Mouse (Mus musculus) midbrain, embryonic 12.5 days (tissue): ENCODE data around the gene Chpt1. TPM values are rescaled to one million over a fixed set of nuclear protein-coding genes. Genes with fewer than 3 reads are reported as not detected.

Experiments used
- ATAC-seq: fragments of 200-750 bp; cut with Nextera tagmentation; 2 replicates; pipeline ENCODE4 v1.8.0; 2017; ENCODE audit warnings: low read depth, moderate TSS enrichment, moderate library complexity; ENCODE audit not compliant: low FRiP score
- H3K27ac ChIP-seq: fragments of 300-500 bp; sonication (generic); replicated peaks from 2 replicates; pipeline ENCODE4 v1.5.1; 2016; ENCODE audit warnings: mild to moderate bottlenecking
- H3K27me3 ChIP-seq: fragments of 300-500 bp; sonication (generic); 2 replicates; pipeline ENCODE4 v1.6.1; 2016; ENCODE audit warnings: mild to moderate bottlenecking
- H3K36me3 ChIP-seq: fragments of 300-500 bp; sonication (generic); 2 replicates; pipeline ENCODE4 v1.6.1; 2016
- H3K4me1 ChIP-seq: fragments of 300-500 bp; sonication (generic); 2 replicates; pipeline ENCODE4 v1.6.1; 2016
- H3K4me2 ChIP-seq: fragments of 300-500 bp; sonication (generic); replicated peaks from 2 replicates; pipeline ENCODE4 v1.6.1; 2016; ENCODE audit warnings: mild to moderate bottlenecking, moderate library complexity
- H3K4me3 ChIP-seq: fragments of 300-500 bp; sonication (generic); 2 replicates; pipeline ENCODE4 v1.5.1; 2016; ENCODE audit warnings: mild to moderate bottlenecking
- H3K9ac ChIP-seq: fragments of 300-500 bp; sonication (generic); replicated peaks from 2 replicates; pipeline ENCODE4 v1.6.1; 2016; ENCODE audit warnings: mild to moderate bottlenecking, moderate library complexity
- H3K9me3 ChIP-seq: fragments of 300-500 bp; sonication (generic); 2 replicates; pipeline ENCODE4 v1.6.1; 2016; ENCODE audit warnings: mild to moderate bottlenecking
- WGBS: fragments of 180-500 bp; shearing (Covaris S2); methylation state at CpG from one replicate; pipeline ENCODE4 v1.1.7; 2016; 5-methylcytosine and 5-hydroxymethylcytosine counted together
- polyA plus RNA-seq: library from polyadenylated mRNA; unstranded; fragments of >200 nt; fragmentation: Nextera tagmentation; extraction: Ambion mirVana; gene quantifications from 2 replicates; pipeline ENCODE4 v1.2.1, GENCODE M21; 2016

Gene Chpt1
- polyA plus RNA-seq, 1 experiment from 2014 or later = 16.4 TPM

- H3K27me3 ChIP-seq = no peaks in the 10 kb centered on the region
- H3K27ac ChIP-seq = no peak overlapping the region
- ATAC-seq = no peak
- no peak overlapping the region for H3K4me2 ChIP-seq
- H3K4me3 ChIP-seq = no peak overlapping the region
- H3K9me3 ChIP-seq = no peaks in the 10 kb centered on the region
- H3K36me3 ChIP-seq = peaks cover 10% of the 10 kb centered on the region
- no peak overlapping the region for H3K9ac ChIP-seq
- WGBS = 95% methylated on average over 19 of the region's 19 CpGs
- H3K4me1 ChIP-seq = no peaks in the 10 kb centered on the region
These were observed 83.0 kb downstream of the Chpt1 start for GRCm38 (mm10) chr10:88420655-88421435.

GRCm38 (mm10) chr10:88420141-88420541 is 83.7 kb downstream of the Chpt1 start:
- Histone ChIP-seq H3K27me3 (no peaks in the 10 kb centered on the region), H3K9me3 (no peaks in the 10 kb centered on the region), H3K4me3 (no peak overlapping the region), H3K9ac (no peak overlapping the region), H3K4me2 (no peak overlapping the region), H3K36me3 (peaks cover 10% of the 10 kb centered on the region), H3K4me1 (no peaks in the 10 kb centered on the region), H3K27ac (no peak overlapping the region)
- ATAC-seq = no peak
- WGBS = 84% methylated on average over 11 of the region's 11 CpGs

GRCm38 (mm10) chr10:88417686-88418085 is 86.2 kb downstream of the Chpt1 start:
- 93% methylated on average over 5 of the region's 5 CpGs for WGBS
- Histone ChIP-seq H3K36me3 (peaks cover 10% of the 10 kb centered on the region), H3K27ac (no peak overlapping the region), H3K9ac (no peak overlapping the region), H3K4me2 (no peak overlapping the region), H3K9me3 (no peaks in the 10 kb centered on the region), H3K27me3 (no peaks in the 10 kb centered on the region), H3K4me1 (no peaks in the 10 kb centered on the region), H3K4me3 (no peak overlapping the region)
- no peak for ATAC-seq

DNA sequence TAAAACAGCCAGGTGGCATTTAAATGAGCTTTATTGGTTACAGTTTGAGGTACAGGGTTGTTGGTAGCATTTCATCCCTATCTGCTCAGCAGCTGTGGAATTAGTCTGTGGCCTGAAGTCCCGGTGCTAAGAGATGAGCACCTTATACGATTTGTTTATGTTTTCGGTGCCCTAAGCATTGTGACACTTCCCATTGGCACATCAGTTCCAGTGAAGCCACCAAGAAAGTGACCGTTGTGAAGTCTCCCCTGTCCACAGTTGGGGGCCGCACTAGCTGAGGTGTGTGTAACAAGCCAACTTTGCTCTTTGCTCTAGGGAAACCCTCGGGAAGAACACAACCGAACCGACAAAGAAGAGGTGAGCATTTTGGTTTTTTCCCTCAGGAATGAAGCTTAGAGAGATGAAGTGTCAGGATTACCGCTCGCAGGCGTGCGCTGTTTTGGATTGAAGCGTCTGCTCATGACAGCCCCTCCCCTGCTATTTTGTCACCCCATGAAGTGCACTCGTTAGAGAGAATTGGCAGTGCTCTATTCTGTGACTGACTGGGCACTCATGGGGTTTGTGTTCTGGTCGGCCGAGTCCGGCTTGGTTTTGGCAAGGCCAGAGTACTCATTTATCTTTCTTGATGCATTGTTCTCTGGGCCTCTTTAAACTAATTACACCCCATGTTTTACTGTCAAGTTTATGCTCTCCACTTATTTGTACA is 91.4 kb downstream of the Chpt1 start:
- Histone ChIP-seq H3K27ac (no peak overlapping the region), H3K4me3 (no peak overlapping the region), H3K9me3 (no peaks in the 10 kb centered on the region), H3K4me1 (no peaks in the 10 kb centered on the region), H3K9ac (no peak overlapping the region), H3K4me2 (no peak overlapping the region), H3K36me3 (no peaks in the 10 kb centered on the region), H3K27me3 (no peaks in the 10 kb centered on the region)
- no peak for ATAC-seq
- 81% methylated on average over 17 of the region's 17 CpGs for WGBS

- no peak overlapping the region for H3K27ac ChIP-seq
- no peaks in the 10 kb centered on the region for H3K36me3 ChIP-seq
- no peak overlapping the region for H3K4me2 ChIP-seq
- WGBS = 67% methylated on average over 2 of the region's 2 CpGs
- no peak overlapping the region for H3K9ac ChIP-seq
- H3K27me3 ChIP-seq = no peaks in the 10 kb centered on the region
- ATAC-seq = no peak
- no peaks in the 10 kb centered on the region for H3K9me3 ChIP-seq
- H3K4me3 ChIP-seq = no peak overlapping the region
- H3K4me1 ChIP-seq = no peaks in the 10 kb centered on the region
These were observed 94.1 kb downstream of the Chpt1 start for GRCm38 (mm10) chr10:88409751-88410150.

- WGBS = 94% methylated on average over 12 of the region's 12 CpGs
- Histone ChIP-seq H3K27me3 (no peaks in the 10 kb centered on the region), H3K4me1 (no peaks in the 10 kb centered on the region), H3K36me3 (no peaks in the 10 kb centered on the region), H3K9me3 (no peaks in the 10 kb centered on the region), H3K4me2 (no peak overlapping the region), H3K9ac (no peak overlapping the region), H3K4me3 (no peak overlapping the region), H3K27ac (no peak overlapping the region)
- no peak for ATAC-seq
These were observed 95.8 kb downstream of the Chpt1 start for GRCm38 (mm10) chr10:88407875-88408631.

DNA sequence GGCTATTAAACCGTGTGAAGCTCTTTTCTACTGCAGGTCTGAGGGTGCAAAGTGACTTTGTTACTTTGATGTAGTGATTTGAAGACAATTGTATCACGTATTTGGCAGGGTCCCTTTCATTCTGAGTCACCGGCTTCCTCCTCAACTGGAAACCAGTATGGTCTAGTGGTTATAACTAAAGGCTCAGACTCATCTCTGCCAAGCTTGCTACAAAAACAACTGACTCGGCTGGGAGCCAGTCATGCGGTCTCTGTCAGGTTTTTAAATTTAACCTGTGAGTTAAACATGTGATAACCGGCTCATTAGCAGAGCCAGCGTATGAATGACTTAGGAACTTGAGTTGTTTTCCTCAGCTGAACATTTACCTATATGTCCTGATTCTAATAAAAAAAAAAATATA is 98.1 kb downstream of the Chpt1 start:
- H3K9me3 ChIP-seq = no peaks in the 10 kb centered on the region
- no peaks in the 10 kb centered on the region for H3K27me3 ChIP-seq
- 87% methylated on average over 7 of the region's 7 CpGs for WGBS
- no peak overlapping the region for H3K9ac ChIP-seq
- no peaks in the 10 kb centered on the region for H3K4me1 ChIP-seq
- no peak overlapping the region for H3K27ac ChIP-seq
- no peak overlapping the region for H3K4me2 ChIP-seq
- no peaks in the 10 kb centered on the region for H3K36me3 ChIP-seq
- no peak overlapping the region for H3K4me3 ChIP-seq
- ATAC-seq = no peak

DNA sequence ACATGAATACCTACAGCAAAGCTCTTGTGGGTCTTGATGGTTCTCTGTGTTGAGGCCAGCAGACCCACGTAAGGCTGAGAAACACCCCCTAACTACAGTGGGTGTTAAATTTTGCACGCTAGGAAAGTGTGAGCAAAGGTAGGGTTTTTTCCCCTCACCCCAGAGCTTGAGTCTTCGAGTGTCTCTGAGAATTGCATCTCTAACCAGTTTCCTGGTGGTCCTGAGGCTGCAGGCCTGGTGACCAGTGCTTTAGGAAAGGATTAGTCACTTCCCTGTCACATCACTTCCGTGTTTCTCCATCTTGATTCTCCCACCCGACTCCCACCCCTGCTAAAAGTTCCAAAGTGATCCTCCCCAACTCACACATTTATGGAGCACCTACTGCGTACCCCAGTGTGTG is 99.7 kb downstream of the Chpt1 start:
- no peak overlapping the region for H3K4me3 ChIP-seq
- H3K4me2 ChIP-seq = no peak overlapping the region
- no peak overlapping the region for H3K9ac ChIP-seq
- no peaks in the 10 kb centered on the region for H3K27me3 ChIP-seq
- no peaks in the 10 kb centered on the region for H3K9me3 ChIP-seq
- H3K4me1 ChIP-seq = no peaks in the 10 kb centered on the region
- no peaks in the 10 kb centered on the region for H3K36me3 ChIP-seq
- H3K27ac ChIP-seq = no peak overlapping the region
- ATAC-seq = no peak
- 83% methylated on average over 6 of the region's 6 CpGs for WGBS

DNA sequence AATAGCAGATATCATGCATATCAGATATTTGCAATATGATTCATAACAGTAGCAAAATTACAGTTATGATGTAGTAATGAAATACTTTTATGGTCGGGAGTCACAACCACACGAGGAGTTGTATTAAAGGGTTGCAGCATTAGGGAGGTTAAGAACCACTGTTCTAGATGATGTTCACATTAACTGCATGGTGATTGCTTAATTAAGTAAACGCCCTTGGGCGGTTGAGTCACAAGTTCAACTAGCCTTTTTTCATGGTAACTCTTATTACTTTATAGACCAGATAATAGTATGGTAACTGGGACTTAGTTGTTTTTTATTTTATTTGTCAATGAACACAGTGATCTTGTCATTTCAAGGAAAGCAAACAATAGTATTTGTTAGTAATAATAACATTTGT is 100.9 kb downstream of the Chpt1 start:
- H3K27ac ChIP-seq = no peak overlapping the region

More for the DNA sequence above, 100.9 kb downstream of the Chpt1 start:
- H3K9me3 ChIP-seq = no peaks in the 10 kb centered on the region
- ATAC-seq = no peak
- H3K4me1 ChIP-seq = no peaks in the 10 kb centered on the region
- no peak overlapping the region for H3K9ac ChIP-seq
- no peaks in the 10 kb centered on the region for H3K36me3 ChIP-seq
- H3K4me2 ChIP-seq = no peak overlapping the region
- no peaks in the 10 kb centered on the region for H3K27me3 ChIP-seq
- WGBS = 95% methylated on average over 4 of the region's 4 CpGs
- H3K4me3 ChIP-seq = no peak overlapping the region

Other genes with a start within 250 kb of the Chpt1 start
- 0.80 and 0.84 TPM in 2 replicates for gene Dram1, start 125.0 kb downstream of the Chpt1 start, polyA plus RNA-seq
- gene Gnptab, start 124.9 kb downstream of the Chpt1 start, polyA plus RNA-seq = 12.2 and 13.5 TPM in 2 replicates
- gene Sycp3, start 44.5 kb downstream of the Chpt1 start, polyA plus RNA-seq = 0.25 TPM in 1 of 2 replicates, not detected in the other
- gene Mybpc1, start 101.1 kb upstream of the Chpt1 start, polyA plus RNA-seq = 1.9 and 2.1 TPM in 2 replicates
- not detected in 2 replicates for gene Spic, start 180.9 kb upstream of the Chpt1 start, polyA plus RNA-seq
- gene Arl1, start 226.8 kb upstream of the Chpt1 start, polyA plus RNA-seq = 135 and 145 TPM in 2 replicates